ENCODE assay signal across 19 mouse cellular contexts in the genomic region with DNA sequence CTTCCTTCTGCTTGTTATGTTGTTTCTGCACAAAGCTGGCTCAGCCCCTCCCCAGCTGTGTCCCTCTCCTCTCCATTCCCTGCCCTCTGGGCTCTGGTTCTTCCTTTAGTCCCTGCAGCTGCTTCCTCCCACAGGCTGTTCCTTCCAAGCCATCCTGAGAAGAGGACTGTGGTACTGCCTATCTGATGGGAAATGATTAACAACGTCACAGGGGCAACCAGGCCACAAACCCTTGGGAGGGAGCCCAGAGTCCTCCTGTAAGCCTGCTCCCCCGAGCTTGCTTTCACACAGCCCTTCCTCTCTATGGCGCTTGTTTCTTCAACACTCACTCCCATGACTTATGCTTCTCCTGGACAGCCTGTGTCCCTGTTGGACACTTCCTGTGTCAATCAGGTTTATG. TPM values are rescaled to one million over a fixed set of nuclear protein-coding genes. Genes with fewer than 3 reads are reported as not detected.
DNase-seq lines count a peak whose midpoint lies in the region; ATAC-seq and TF ChIP-seq lines count a peak whose summit lies in the region.
"Had no signal": no experiment of that assay in that cellular context is flagged by ENCODE, and none has a peak within 500 bp of the region (broad histone marks: within the 10 kb centered on the region; RNA-seq: fewer than 3 reads in every experiment).

No protein-coding gene starts in this region.

- H3K9ac ChIP-seq in intestine, embryonic 16.5 days (ENCODE audit: low read depth, low read length) = no peak overlapping the region
- H3K9ac ChIP-seq in intestine, postnatal 0 days (ENCODE audit: low read depth, low read length) = no peak overlapping the region
- H3K9ac ChIP-seq: embryonic facial prominence, embryonic 13.5 days; forebrain, embryonic 12.5 days; heart, embryonic 13.5 days; hindbrain, embryonic 15.5 days; liver, embryonic 15.5 days; midbrain, embryonic 15.5 days; neural tube, embryonic 12.5 days had no signal

- 53% methylated on average over 3 of the region's 3 CpGs for WGBS in intestine, embryonic 16.5 days
- WGBS in intestine, postnatal 0 days = 33% methylated on average over 3 of the region's 3 CpGs
- 48% methylated on average over 3 of the region's 3 CpGs for WGBS in limb, embryonic 10.5 days

- H3K27ac ChIP-seq in intestine, embryonic 16.5 days (ENCODE audit: low read length) = no peak overlapping the region
- no peak overlapping the region for H3K27ac ChIP-seq in intestine, postnatal 0 days (ENCODE audit: low read depth, low read length)
- peak overlapping the region; percentile 46; the same call in 1 of the 2 replicates for H3K27ac ChIP-seq in limb, embryonic 10.5 days
- H3K27ac ChIP-seq: embryonic facial prominence, embryonic 13.5 days; forebrain, embryonic 12.5 days; gastrocnemius, adult 2 months; heart, embryonic 13.5 days; hindbrain, embryonic 15.5 days; liver, embryonic 15.5 days; midbrain, embryonic 15.5 days; neural tube, embryonic 12.5 days had no signal

- DNase-seq in MN1 (ENCODE audit: low spot score) = peak; percentile 43
- peak; percentile 35 for DNase-seq in kidney, adult 9 months
- no peak for DNase-seq in limb, embryonic 10.5 days (ENCODE audit: low spot score)
- DNase-seq in frontal cortex, postnatal 10 days (ENCODE audit: low spot score in 2 of 2) = no peak
- DNase-seq in frontal cortex, postnatal 36 days (ENCODE audit: low spot score in 2 of 2) = no peak
- DNase-seq: cerebellum, adult 8-10 months; gastrocnemius, adult 2 months; lung, postnatal 36 days; right cerebral cortex, postnatal 4 days had no signal

- H3K4me3 ChIP-seq in intestine, embryonic 16.5 days (ENCODE audit: low read length) = no peak overlapping the region
- no peak overlapping the region for H3K4me3 ChIP-seq in intestine, postnatal 0 days (ENCODE audit: low read depth, low read length)
- no peak overlapping the region for H3K4me3 ChIP-seq in limb, embryonic 10.5 days
- H3K4me3 ChIP-seq: embryonic facial prominence, embryonic 13.5 days; forebrain, embryonic 12.5 days; gastrocnemius, adult 2 months; heart, embryonic 13.5 days; hindbrain, embryonic 15.5 days; liver, embryonic 15.5 days; midbrain, embryonic 15.5 days; neural tube, embryonic 12.5 days had no signal

- no peak for TF ChIP-seq CTCF in intestine, postnatal 0 days (IDR thresholded peaks at IDR 0.05; ENCODE audit: low read depth)

- H3K4me2 ChIP-seq in intestine, embryonic 16.5 days (ENCODE audit: low read depth, low read length) = no peak overlapping the region
- no peak overlapping the region for H3K4me2 ChIP-seq in intestine, postnatal 0 days (replicated peaks; ENCODE audit: low read depth)
- H3K4me2 ChIP-seq: embryonic facial prominence, embryonic 13.5 days; forebrain, embryonic 12.5 days; heart, embryonic 13.5 days; hindbrain, embryonic 15.5 days; liver, embryonic 15.5 days; midbrain, embryonic 15.5 days; neural tube, embryonic 12.5 days had no signal

- no peaks in the 10 kb centered on the region for H3K27me3 ChIP-seq in intestine, embryonic 16.5 days (replicated peaks; ENCODE audit: control insufficient read depth, insufficient read depth, low read length)
- no peaks in the 10 kb centered on the region for H3K27me3 ChIP-seq in intestine, postnatal 0 days (replicated peaks; ENCODE audit: control insufficient read depth, insufficient read depth, low read length)
- no peaks in the 10 kb centered on the region for H3K27me3 ChIP-seq in limb, embryonic 10.5 days (ENCODE audit: low read depth, poor library complexity, severe bottlenecking)
- H3K27me3 ChIP-seq: forebrain, embryonic 12.5 days; heart, embryonic 13.5 days; hindbrain, embryonic 15.5 days; liver, embryonic 15.5 days; midbrain, embryonic 15.5 days; neural tube, embryonic 12.5 days had no signal

- peak; percentile 39; the same call in 1 of the 2 replicates for ATAC-seq in intestine, embryonic 16.5 days
- ATAC-seq in intestine, postnatal 0 days = no peak
- ATAC-seq in cerebellum, adult (ENCODE audit: insufficient number of reproducible peaks, low FRiP score, low TSS enrichment) = no peak
- ATAC-seq: midbrain, embryonic 15.5 days had no signal

- H3K4me1 ChIP-seq in intestine, embryonic 16.5 days (ENCODE audit: control insufficient read depth, insufficient read depth, low read length) = no peaks in the 10 kb centered on the region
- H3K4me1 ChIP-seq in intestine, postnatal 0 days (replicated peaks; ENCODE audit: control insufficient read depth, insufficient read depth, low read length) = no peaks in the 10 kb centered on the region
- H3K4me1 ChIP-seq in limb, embryonic 10.5 days = peaks cover 7% of the 10 kb centered on the region; the same call in 1 of the 2 replicates
- H3K4me1 ChIP-seq: forebrain, embryonic 12.5 days; heart, embryonic 13.5 days; hindbrain, embryonic 15.5 days; liver, embryonic 15.5 days; midbrain, embryonic 15.5 days; neural tube, embryonic 12.5 days had no signal

- H3K36me3 ChIP-seq in intestine, embryonic 16.5 days (ENCODE audit: control insufficient read depth, insufficient read depth, low read length) = no peaks in the 10 kb centered on the region
- H3K36me3 ChIP-seq in intestine, postnatal 0 days (ENCODE audit: control insufficient read depth, insufficient read depth) = no peaks in the 10 kb centered on the region
- no peaks in the 10 kb centered on the region for H3K36me3 ChIP-seq in limb, embryonic 10.5 days
- H3K36me3 ChIP-seq: embryonic facial prominence, embryonic 13.5 days; forebrain, embryonic 12.5 days; heart, embryonic 13.5 days; hindbrain, embryonic 15.5 days; liver, embryonic 15.5 days; midbrain, embryonic 15.5 days; neural tube, embryonic 12.5 days had no signal

- no peaks in the 10 kb centered on the region for H3K9me3 ChIP-seq in intestine, embryonic 16.5 days (ENCODE audit: control insufficient read depth, low read length)
- H3K9me3 ChIP-seq in intestine, postnatal 0 days (ENCODE audit: control insufficient read depth) = no peaks in the 10 kb centered on the region
- no peaks in the 10 kb centered on the region for H3K9me3 ChIP-seq in limb, embryonic 10.5 days (replicated peaks)
- H3K9me3 ChIP-seq: embryonic facial prominence, embryonic 13.5 days; forebrain, embryonic 12.5 days; heart, embryonic 13.5 days; hindbrain, embryonic 15.5 days; liver, embryonic 15.5 days; midbrain, embryonic 15.5 days; neural tube, embryonic 12.5 days had no signal

RNA-seq across cellular contexts. Expression of a gene that starts 16.7 kb away (rescaled TPM):
- 9.4 and 9.7 TPM in 2 replicates for polyA plus RNA-seq in intestine, embryonic 16.5 days (2015; fragmentation: Nextera tagmentation; extraction: Ambion mirVana)
- 8.8 and 9.4 TPM in 2 replicates for polyA plus RNA-seq in intestine, postnatal 0 days (2015; fragmentation: Nextera tagmentation; extraction: Ambion mirVana)
- polyA plus RNA-seq in limb, embryonic 10.5 days (2016; fragmentation: Nextera tagmentation; extraction: Ambion mirVana) = 0.89 and 0.98 TPM in 2 replicates

Comparison
In these comparisons a context has a peak if more than half of its experiments do, and no peak if none do; other contexts are left out.
1. DNase-seq: peak in MN1 (single experiment) and kidney, adult 9 months (single experiment); none in limb, embryonic 10.5 days (single experiment), frontal cortex, postnatal 10 days (0 of 2) and frontal cortex, postnatal 36 days (0 of 2).